Mouse (Mus musculus): Measurements from ENCODE around the gene Ttc8.

DNA sequence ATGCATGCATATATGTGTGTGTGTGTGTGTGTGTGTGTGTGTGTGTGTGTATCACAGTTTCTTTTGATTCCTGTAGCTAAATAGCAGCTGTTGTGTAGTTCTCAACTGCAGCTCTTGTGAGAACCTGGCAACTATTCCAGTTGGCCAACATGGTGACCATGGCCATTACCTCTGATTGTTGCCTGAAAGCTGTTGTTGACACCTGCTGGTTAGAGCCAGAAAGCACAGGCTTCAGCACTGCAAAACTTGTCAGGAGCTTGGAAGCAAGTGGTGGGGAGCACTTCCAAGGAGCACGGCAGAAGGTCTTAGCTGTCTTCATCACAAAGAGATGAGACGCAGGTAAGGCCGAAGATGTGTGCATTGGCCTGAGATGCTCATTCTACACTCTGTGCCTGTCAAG lies 51.9 kb downstream of the Ttc8 start:
- no peak for TF ChIP-seq USF1 (IDR thresholded peaks at IDR 0.05; ENCODE audit: low read depth)
- no peak for TF ChIP-seq POLR2A (IDR thresholded peaks at IDR 0.05; ENCODE audit: insufficient read length, low read depth)
- no peak for TF ChIP-seq POLR2AphosphoS2 (IDR thresholded peaks at IDR 0.05; ENCODE audit: insufficient read length, low read depth)
- no peak for TF ChIP-seq SRF (IDR thresholded peaks at IDR 0.05; ENCODE audit: control insufficient read depth, insufficient read length, low read depth)
- no peak for TF ChIP-seq CEBPB (IDR thresholded peaks at IDR 0.05; ENCODE audit: insufficient read depth, poor library complexity, severe bottlenecking)
- TF ChIP-seq MYOD1 (IDR thresholded peaks at IDR 0.05; ENCODE audit: control insufficient read depth in 1 of 3, insufficient read length in 2 of 3, low read depth in 2 of 3): no peak

All from myocyte (in vitro differentiated cells).